Mouse (Mus musculus) ovary, postnatal 14 days (tissue): Measurements from ENCODE around the gene Swi5.

Experiments
- DNase-seq: peaks from one replicate; pipeline ENCODE4 v3.0.0; 2022; ENCODE audit warnings: low spot score

Swi5 gene

DNA sequence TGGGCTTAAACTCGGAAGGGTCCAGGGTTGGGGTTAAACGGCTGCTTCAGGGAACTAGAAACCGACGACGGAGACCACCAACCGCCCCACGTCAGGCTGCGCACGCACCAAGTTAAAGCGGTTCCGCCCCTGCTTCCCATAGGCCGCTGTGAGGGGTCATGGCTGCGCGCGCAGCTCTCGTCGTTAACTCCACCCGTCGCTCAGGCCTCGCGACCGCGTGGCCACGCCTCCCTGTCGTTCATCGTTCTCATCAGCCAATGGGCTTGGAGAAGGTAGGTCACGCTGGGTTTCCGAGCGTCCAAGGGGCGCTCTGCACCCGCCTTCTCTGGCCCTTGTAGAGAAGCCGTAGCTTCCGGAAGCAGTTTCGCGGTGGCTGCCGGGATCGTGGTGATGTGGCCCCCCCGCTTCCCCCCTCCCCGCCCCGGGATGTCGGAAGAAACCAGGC, at the start of gene Swi5:
TSS of gene Swi5 (minus strand) at position 153 of the 445 bp plus-strand sequence.
- DNase-seq = peak; percentile 96

- no peak for DNase-seq
Measured at GRCm38 (mm10) chr2:32335888-32336287, 48.0 kb upstream of the Swi5 start.

DNA sequence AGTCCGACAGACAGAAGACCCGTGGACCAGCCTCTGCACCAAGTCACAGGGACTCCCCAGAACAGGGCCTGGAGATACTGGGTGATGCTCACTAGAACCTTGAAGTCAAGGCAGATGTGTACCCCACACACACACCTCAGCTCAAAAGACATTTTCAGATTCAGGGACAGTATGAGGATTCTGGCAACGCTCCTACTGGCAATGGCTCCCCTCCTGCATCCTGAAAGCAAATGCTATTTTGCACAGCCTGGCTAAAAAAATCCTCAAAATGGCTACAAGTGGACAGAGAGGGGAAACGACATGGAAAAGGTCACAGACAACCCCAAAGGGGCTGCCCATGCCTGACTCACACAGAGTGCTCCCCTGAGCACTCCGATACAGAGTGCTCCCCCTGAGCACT, 44.3 kb upstream of the Swi5 start:
- DNase-seq = no peak

DNA sequence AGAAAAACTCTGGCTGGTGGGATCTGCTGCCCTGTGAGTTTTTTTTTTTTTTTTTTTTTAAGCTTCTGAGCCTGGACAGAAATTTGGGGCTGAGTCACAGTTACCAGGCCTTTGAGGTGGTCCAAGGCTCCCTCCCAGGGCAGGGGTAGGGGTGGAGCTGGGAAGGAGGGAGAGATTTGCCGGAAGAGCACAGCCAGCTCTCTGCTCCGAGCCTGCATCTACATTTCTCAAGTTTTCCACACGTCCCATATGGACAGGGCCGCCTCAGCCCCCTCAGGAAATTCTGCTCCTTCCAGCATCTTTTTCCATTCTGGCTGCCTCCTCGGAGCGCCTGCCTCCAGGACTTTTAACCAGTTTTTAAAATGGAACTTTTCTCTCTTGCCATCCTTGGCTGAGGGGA, 41.7 kb upstream of the Swi5 start:
- DNase-seq = no peak

GRCm38 (mm10) chr2:32328911-32329460, 41.1 kb upstream of the Swi5 start:
- DNase-seq = no peak

- no peak for DNase-seq
Measured at GRCm38 (mm10) chr2:32327200-32327599, 39.3 kb upstream of the Swi5 start.

GRCm38 (mm10) chr2:32325342-32325741, 37.5 kb upstream of the Swi5 start:
- no peak for DNase-seq

DNA sequence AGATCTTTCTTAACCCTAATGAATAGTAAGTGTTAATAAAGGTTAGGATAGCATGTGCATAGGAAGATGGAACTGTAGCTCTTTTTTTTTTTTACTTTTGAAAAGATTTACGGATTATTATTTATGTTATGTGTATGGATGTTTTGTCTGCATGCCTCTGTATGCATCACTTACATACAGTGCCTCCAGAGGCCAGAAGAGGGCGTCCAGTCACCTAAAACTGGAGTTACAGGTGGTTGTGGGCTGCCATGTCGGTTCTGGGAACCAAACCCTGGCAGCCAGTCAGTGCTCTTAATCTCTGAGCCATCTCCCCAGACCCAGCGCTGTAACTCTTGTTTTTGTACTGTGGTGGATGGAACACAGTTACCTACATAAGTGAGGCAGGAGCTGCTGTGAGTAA, 36.4 kb upstream of the Swi5 start:
- no peak for DNase-seq

GRCm38 (mm10) chr2:32322754-32323741, 35.2 kb upstream of the Swi5 start:
- no peak for DNase-seq

GRCm38 (mm10) chr2:32321591-32322298, 33.9 kb upstream of the Swi5 start:
- no peak for DNase-seq

DNA sequence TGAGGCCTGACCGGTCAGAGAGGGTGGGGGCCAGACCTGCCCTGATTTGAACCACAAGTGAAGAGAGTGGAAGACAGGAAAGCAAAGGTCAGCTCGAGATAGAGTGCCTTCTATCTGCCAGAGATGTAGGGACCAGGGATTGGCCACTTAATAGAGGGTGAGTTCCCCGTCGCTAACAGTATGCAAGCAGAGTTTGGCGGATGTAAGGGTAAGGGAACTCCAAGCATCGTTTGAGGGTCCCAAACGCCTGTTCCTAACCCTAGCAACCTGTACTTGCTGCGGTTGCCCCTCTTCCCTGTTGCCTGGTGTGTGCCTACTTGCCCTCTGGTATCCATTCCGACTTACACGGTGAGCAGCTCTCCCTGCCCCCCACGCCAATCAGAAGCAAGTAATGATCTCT, 32.8 kb upstream of the Swi5 start:
- DNase-seq = no peak

DNA sequence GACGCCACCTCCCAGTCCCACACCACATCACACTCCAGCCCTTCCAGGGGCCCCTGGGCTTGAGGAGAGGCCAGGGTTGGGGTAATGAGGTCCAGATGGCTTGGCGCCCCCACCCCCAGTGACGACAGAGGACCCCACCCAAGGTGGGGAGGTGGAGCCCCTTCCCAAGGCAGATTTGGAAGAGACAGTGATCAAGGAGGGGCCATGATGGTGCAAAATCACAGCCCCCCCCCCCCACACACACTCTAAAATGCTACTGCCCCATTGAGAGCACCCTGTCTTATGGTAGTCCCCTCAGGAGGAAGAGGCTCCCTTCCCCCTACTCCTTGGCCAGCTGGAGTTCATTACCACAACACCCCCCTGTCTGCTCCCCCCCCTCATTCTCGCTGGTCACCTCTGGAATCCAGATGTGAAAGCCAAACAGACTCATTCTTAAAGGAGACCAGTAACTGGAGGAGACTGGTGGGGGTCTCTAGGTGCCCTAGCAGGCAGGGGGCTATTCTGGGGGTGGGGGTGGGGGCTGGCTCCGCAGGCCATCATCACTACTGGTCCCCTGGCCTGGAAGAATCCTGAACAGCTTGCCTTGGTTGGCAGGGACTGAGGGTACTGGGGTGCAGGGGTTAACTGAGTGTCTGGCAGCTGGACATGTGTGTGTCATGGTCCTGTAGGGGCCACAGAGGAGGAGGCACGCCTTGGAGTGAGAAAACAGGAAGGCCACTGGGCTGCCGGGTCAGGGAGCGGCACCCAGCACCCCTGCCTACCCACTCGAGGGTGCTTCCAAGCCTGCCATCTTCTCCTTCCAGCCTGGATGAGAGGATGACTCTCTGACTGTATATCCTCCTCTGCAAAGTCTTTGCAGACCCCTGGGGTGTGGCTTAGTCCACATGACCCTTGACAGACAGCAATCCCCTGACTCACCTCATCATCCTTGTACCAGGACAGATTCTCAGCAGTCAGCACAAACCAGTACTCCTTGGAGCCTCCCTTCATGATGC, 32.0 kb upstream of the Swi5 start:
- peak; percentile 48 for DNase-seq

DNA sequence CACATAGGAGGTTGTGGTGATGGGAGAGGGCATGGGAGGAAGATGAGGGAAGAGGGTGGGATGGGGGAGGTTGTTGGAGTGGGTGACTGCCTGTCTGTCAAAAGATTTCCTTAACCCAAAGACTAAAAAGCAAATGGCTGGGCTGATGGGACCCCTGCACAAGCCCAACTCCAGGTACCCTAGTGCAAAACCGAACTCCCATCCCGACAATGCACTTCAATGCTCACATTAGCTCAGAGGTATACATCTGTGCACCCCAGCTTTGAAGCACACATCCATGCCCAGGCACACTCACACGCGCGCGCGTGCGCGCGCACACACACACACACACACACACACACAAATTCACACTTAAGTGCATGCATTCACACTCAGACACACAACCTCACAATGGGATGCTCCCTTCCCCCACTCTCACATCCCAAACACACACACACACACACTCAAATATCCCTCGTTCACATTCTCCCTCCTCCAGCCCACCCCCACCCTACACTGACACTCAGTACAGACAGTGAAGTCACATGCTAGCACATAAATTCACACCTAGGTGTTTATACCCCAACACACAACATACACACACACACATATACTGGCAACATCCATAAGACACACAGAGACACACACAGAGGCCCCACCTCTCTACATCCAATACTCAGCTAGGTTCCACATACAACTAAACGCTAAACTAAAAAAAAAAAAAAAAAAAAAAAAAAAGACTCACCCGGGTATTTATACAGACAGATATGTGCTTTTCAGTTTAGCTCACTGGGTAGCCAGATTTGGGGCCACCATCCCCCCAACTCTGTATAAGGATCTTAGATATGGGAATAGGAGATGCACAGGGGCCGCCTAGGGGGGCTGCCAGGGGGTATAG, 31.1 kb upstream of the Swi5 start:
- no peak for DNase-seq

DNA sequence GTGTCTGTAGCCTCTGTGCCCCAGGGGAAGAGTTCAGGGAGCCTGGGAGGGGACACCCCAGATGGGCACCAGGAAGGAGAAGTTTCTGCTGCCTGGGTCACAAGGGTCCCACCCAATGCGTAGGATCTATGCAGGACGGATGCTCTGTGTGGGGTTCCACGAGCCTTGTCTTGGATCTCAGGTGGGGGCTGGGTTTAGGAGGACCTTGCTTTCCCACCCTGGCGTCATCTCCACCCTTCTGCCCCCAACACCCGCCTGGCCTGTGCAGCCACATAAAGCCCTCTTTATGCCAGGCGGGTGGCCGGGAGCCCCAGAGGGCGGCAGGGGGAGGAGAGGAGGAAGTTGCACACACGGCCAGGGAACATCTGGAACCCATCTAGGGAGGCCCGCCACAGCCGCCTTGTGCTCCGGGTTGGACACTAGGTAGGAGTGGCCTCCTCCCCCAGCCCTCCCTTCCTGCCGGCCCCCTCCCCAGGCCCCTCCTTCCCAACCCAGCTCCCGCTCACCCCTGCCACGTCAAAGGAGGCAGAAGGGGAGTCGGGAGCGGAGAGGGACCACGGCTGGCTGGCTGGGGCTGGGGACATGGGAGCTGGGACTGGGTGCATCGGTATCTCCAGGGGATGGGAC, 30.0 kb upstream of the Swi5 start:
- DNase-seq = peak; percentile 59

DNA sequence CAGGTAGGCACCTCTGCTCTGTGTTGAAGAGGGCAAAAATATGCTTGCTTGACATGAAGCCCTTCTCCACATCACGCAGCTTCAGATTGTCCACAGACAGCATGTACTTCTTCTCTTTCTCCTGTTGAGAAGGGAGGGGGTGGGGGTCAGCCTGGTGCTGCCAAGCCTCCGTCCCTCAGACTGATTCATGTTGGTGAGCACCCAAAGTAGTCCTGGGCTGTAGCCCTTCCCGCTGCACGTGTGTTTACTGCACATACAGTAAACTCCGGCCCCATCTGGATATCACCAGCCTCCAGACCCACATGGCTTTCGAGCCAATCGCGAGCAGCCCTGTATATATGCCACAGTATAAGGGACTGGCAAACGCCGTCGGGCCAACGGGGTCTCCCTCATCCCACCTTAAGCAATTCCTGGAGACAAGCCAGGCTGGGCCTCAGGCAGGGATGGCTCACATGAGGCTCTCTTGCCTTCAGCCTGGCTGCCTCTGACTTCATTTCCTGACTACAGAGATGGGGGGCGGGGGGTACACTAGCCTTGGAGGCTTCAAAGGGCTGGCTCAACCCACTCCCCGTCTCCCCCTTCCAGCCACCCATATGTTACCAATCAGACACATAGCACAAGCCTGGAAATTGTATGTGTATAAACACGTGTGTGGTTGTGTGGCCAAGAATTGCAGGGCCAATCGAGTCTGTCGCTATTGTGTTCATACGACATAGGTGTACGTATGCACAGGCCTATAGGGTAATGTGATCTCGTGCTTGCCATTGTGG, 29.2 kb upstream of the Swi5 start:
- DNase-seq = no peak

DNA sequence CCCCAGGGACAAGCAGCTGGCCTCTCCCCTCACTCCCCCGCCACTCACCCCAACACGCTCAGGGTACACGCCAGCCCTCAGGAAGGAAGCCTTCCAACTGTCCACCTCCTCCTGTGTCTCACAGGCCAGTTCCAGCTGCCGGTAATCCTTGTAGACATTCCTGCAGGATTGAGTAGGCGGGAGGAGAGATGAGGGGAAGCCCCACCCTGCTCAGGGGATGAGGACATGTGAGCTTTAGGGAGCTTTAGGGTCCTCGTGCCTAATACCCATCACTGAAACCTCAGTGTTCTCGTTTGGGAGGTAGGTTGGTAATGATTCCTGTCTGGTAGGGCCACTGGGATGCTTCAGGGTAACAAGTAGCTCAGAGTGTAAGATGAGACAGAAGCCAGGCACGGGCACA, 27.9 kb upstream of the Swi5 start:
- DNase-seq = no peak

DNA sequence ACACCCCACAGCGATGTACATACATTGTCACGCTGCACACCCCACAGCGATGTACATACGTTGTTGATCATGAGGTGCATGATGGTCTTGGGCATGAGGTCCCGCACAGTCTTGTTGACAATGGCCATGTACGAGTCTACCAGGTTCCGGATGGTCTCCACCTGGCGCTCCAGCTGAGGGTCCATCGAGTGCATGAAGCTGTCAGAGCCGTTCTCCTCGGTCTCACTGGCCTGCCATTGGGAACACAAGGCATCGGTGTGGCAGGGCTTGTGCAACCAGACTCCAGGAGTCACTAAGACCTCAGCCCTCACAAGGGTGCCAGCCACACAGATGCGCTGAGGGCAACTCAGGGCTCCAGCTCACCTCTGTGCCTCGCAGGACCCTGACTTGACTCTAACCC, 27.0 kb upstream of the Swi5 start:
- DNase-seq = no peak

GRCm38 (mm10) chr2:32312318-32312964, 24.6 kb upstream of the Swi5 start:
- DNase-seq = peak; percentile 82
